Mouse (Mus musculus) liver, embryonic 11.5 days (tissue): Measurements from ENCODE around the gene Kdsr. TPM values are rescaled to one million over a fixed set of nuclear protein-coding genes. Genes with fewer than 3 reads are reported as not detected.
A peak's percentile ranks its signal among the peaks of the same experiment; 100 is the strongest.

Experiments
- ATAC-seq: fragments of 200-750 bp; cut with Nextera tagmentation; replicated peaks from 2 replicates; pipeline ENCODE4 v1.8.0; 2017; ENCODE audit warnings: moderate number of reproducible peaks, mild to moderate bottlenecking, moderate TSS enrichment, moderate library complexity; ENCODE audit not compliant: low FRiP score
- DNase-seq: peaks from one replicate; pipeline ENCODE4 v3.0.0-alpha.2; 2017; ENCODE audit warnings: low spot score
- H3K27ac ChIP-seq: fragments of 300-500 bp; sonication (generic); 2 replicates; pipeline ENCODE4 v1.5.1; 2014; ENCODE audit warnings: mild to moderate bottlenecking, low read depth, low read length, control low read depth
- H3K27me3 ChIP-seq: fragments of 300-500 bp; sonication (generic); replicated peaks from 2 replicates; pipeline ENCODE4 v1.6.1; 2014; ENCODE audit warnings: low read length, mixed read lengths; ENCODE audit not compliant: control insufficient read depth, insufficient read depth
- H3K36me3 ChIP-seq: fragments of 300-500 bp; sonication (generic); 2 replicates; pipeline ENCODE4 v1.6.1; 2014; ENCODE audit warnings: mild to moderate bottlenecking, low read length, moderate library complexity, mixed read lengths; ENCODE audit not compliant: control insufficient read depth, insufficient read depth
- H3K4me1 ChIP-seq: fragments of 300-500 bp; sonication (generic); replicated peaks from 2 replicates; pipeline ENCODE4 v1.6.1; 2014; ENCODE audit warnings: low read length, mixed read lengths; ENCODE audit not compliant: control insufficient read depth, insufficient read depth
- H3K4me2 ChIP-seq: fragments of 300-500 bp; sonication (generic); 2 replicates; pipeline ENCODE4 v1.6.1; 2014; ENCODE audit warnings: mild to moderate bottlenecking, control low read depth, moderate library complexity
- H3K4me3 ChIP-seq: fragments of 300-500 bp; sonication (generic); 2 replicates; pipeline ENCODE4 v1.5.1; 2014; ENCODE audit warnings: low read depth, low read length, control low read depth
- H3K9ac ChIP-seq: fragments of 300-500 bp; sonication (generic); 2 replicates; pipeline ENCODE4 v1.6.1; 2014; ENCODE audit warnings: low read depth, low read length, control low read depth
- H3K9me3 ChIP-seq: fragments of 300-500 bp; sonication (generic); 2 replicates; pipeline ENCODE4 v1.6.1; 2016; ENCODE audit warnings: low read length, inconsistent platforms, mixed read lengths; ENCODE audit not compliant: control insufficient read depth
- WGBS: fragments of 180-500 bp; shearing (Covaris S2); extraction: QIAGEN DNeasy Blood & Tissue Kit; methylation state at CpG from one replicate; pipeline ENCODE4 v1.1.7; 2014; 5-methylcytosine and 5-hydroxymethylcytosine counted together
- polyA plus RNA-seq: library from polyadenylated mRNA; unstranded; fragments of >200 nt; fragmentation: Nextera tagmentation; extraction: Ambion mirVana; gene quantifications from 2 replicates; pipeline ENCODE4 v1.2.1, GENCODE M21; 2014

Kdsr gene
- polyA plus RNA-seq, 1 experiment from 2014 or later, result 8.1 TPM

DNA sequence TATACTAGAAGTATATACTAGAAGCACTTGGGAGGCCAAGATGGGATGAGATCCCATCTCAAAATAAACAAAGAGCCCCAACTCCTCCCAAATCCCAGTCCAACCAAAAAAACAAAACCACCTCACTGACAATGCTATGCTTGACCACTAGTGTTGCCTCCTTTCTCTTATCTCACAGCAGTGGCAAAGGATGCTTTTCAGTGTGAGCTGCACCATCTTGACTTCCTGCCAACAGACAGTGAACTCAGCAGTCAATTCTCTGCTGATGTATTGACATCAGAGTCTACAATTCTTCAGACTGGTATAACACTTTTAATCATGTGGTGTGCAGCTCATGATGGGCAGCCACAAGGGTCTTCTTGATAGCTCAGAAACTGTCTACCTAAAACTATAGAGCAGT, 9.2 kb upstream of the Kdsr start:
- H3K27ac ChIP-seq, result no peak overlapping the region
- no peaks in the 10 kb centered on the region for H3K9me3 ChIP-seq
- H3K4me3 ChIP-seq, result no peak overlapping the region
- ATAC-seq (no peak), DNase-seq (no peak)
- H3K4me1 ChIP-seq, result no peaks in the 10 kb centered on the region
- H3K27me3 ChIP-seq, result no peaks in the 10 kb centered on the region
- H3K36me3 ChIP-seq, result peaks cover 23% of the 10 kb centered on the region
- no peak overlapping the region for H3K4me2 ChIP-seq
- no peak overlapping the region for H3K9ac ChIP-seq

GRCm38 (mm10) chr1:106765771-106766170, 6.2 kb upstream of the Kdsr start:
- no peak overlapping the region for H3K4me3 ChIP-seq
- peaks cover 18% of the 10 kb centered on the region for H3K36me3 ChIP-seq
- H3K27ac ChIP-seq, result no peak overlapping the region
- H3K9ac ChIP-seq, result no peak overlapping the region
- WGBS, result 94% methylated on average over 8 of the region's 8 CpGs
- no peaks in the 10 kb centered on the region for H3K9me3 ChIP-seq
- no peaks in the 10 kb centered on the region; the same call in 1 of the 2 replicates for H3K4me1 ChIP-seq
- DNase-seq (no peak), ATAC-seq (no peak)
- H3K4me2 ChIP-seq, result no peak overlapping the region
- no peaks in the 10 kb centered on the region for H3K27me3 ChIP-seq

DNA sequence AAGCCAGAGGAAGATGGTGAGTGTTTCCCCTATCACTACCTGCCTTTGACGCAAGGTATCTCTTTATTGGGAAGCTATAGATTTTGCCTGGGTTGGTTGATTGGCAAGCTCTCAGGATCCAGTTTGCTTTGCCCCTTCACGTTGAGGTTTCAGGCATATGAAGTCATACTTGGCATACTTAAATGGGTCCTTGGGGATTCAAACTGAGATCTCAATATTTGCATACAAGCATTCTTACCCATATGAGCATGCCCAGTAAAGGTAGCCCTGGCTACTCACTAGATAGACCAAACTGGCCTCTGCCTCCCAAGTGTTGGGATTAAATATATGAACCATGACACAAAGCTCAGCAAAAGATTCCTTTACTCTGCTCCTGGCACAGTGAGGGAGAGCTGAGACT, 5.3 kb upstream of the Kdsr start:
- DNase-seq (no peak), ATAC-seq (no peak)
- no peak overlapping the region for H3K4me3 ChIP-seq
- no peak overlapping the region for H3K27ac ChIP-seq
- no peaks in the 10 kb centered on the region; the same call in 1 of the 2 replicates for H3K4me1 ChIP-seq
- whole genome bisulfite sequencing, result 91% methylated on average over 2 of the region's 2 CpGs
- H3K36me3 ChIP-seq, result peaks cover 11% of the 10 kb centered on the region; the same call in 1 of the 2 replicates
- no peaks in the 10 kb centered on the region for H3K27me3 ChIP-seq
- no peak overlapping the region for H3K4me2 ChIP-seq
- no peaks in the 10 kb centered on the region for H3K9me3 ChIP-seq
- no peak overlapping the region for H3K9ac ChIP-seq

DNA sequence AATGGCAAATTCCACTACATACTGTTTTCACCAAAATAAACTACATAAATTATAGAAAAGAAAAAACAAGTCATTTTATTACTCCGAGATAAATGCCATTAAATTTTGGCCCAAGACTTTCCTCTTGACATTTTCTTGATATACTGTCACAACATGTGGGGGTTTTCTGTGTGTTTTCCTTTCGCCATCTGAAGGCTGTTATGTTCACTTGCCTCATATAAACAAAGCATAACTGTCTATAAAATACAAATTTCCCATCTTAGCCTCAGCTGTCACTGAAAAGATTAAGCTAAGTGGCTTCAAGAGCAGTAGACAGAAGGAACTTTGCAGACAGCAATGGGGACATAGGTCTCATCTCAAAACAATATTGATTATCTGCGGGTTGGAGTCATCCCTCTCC, 4.8 kb upstream of the Kdsr start:
- Histone ChIP-seq H3K27me3 (no peaks in the 10 kb centered on the region), H3K4me3 (no peak overlapping the region), H3K4me2 (no peak overlapping the region), H3K9ac (no peak overlapping the region), H3K4me1 (no peaks in the 10 kb centered on the region; the same call in 1 of the 2 replicates), H3K27ac (no peak overlapping the region), H3K9me3 (no peaks in the 10 kb centered on the region), H3K36me3 (peaks cover 11% of the 10 kb centered on the region; the same call in 1 of the 2 replicates)
- no peak for DNase-seq
- no peak for ATAC-seq
- 88% methylated on average over 3 of the region's 3 CpGs for WGBS

DNA sequence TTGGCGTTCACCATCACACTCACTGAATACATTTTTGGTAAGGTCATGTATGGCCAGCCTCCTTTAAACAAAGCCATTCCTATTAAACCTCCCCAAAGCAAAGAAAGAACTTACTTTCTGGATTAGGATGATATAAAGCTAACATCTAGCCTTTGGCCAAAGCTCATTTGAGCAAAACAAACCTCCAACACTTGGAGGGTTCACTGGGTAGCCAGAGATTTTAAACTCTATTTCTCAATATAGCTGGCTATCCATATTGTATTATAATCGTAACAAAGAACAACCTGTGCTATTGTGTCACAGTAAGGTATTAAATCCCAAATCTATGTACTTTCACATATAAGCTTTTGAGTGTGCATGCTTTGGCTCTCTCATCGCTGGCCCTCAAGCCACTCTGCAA, 1.2 kb upstream of the Kdsr start:
- no peaks in the 10 kb centered on the region for H3K27me3 ChIP-seq
- H3K4me2 ChIP-seq, result peak overlapping the region; percentile 99; the same call in 1 of the 2 replicates
- H3K9me3 ChIP-seq, result no peaks in the 10 kb centered on the region
- no peak overlapping the region for H3K9ac ChIP-seq
- H3K36me3 ChIP-seq, result peaks cover 4% of the 10 kb centered on the region; the same call in 1 of the 2 replicates
- H3K27ac ChIP-seq, result no peak overlapping the region
- peaks cover 13% of the 10 kb centered on the region for H3K4me1 ChIP-seq
- ATAC-seq (no peak), DNase-seq (no peak)
- WGBS, result 81% methylated on average over 3 of the region's 3 CpGs
- H3K4me3 ChIP-seq, result no peak overlapping the region

DNA sequence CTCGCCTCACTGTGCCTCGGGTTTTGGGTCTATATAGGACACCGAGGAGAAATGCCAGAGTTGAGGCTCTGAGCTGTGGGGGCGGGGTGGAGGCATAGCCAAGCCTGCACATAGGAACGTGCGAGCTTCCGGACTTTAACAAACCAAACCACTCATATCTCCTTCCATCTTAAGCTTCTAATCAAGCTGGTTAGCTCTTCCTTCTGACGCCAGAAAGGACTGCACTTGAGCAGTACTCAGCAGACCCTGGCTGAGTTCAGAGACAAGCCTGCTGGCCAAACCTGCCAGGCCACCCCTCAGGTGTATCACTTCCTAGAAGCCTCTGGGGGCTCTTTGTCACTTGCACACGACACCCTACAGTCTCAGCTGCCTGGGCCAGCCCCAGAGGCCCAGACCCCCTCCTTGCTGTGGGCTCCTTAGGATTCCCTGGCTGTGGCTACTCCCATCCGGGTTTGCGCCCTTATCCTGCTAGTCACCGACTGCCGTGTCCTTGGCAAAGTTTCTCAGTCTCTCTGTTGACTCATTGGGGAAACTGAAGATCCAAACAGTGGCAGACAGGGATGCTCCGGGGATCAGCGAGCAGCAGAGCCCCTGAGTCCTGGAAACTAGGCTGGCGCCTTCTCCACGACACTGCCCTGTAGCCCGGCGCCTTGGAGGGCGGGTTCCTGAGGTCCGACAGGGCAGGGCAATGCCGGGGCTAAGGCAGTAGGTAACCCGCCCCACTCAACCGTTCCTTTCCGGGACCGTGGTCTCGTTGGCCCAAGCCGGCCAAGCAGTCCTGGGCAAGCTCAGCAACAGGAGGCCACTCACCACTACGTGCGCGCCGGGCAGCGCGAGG, 574 bp downstream of the Kdsr start:
- peak; percentile 72 for ATAC-seq
- no peaks in the 10 kb centered on the region for H3K9me3 ChIP-seq
- H3K36me3 ChIP-seq, result no peaks in the 10 kb centered on the region
- peak overlapping the region; percentile 78 for H3K4me3 ChIP-seq
- peak overlapping the region; percentile 78 for H3K9ac ChIP-seq
- no peaks in the 10 kb centered on the region for H3K27me3 ChIP-seq
- no peak for DNase-seq
- WGBS, result 2% methylated on average over 34 of the region's 34 CpGs
- H3K4me2 ChIP-seq, result peak overlapping the region; percentile 99
- H3K27ac ChIP-seq, result peak overlapping the region; percentile 75
- peaks cover 13% of the 10 kb centered on the region for H3K4me1 ChIP-seq

DNA sequence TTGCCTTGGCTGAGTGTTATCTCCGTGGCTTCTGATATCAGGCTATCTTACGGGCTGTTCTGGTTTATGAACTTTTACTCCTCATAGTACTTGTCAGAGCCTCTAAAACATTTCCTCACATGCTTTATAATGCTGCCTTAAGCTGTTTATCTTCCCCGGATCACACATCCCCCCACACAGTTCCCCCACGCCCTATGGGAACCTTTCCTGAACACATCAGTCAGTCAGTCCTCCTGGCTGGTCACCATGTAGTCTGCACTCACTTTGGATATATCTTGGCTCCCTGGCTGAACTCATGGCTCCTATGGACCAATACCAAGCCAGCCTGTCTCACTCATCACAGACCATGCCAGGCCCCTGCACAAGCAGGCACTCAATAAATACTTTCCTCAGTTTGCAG, 2.9 kb downstream of the Kdsr start:
- H3K27me3 ChIP-seq, result no peaks in the 10 kb centered on the region
- H3K27ac ChIP-seq, result no peak overlapping the region
- WGBS, result 61% methylated on average over 4 of the region's 4 CpGs
- no peak for ATAC-seq
- H3K36me3 ChIP-seq, result no peaks in the 10 kb centered on the region
- H3K9ac ChIP-seq, result no peak overlapping the region
- H3K4me3 ChIP-seq, result no peak overlapping the region
- DNase-seq, result no peak
- H3K4me2 ChIP-seq, result no peak overlapping the region
- peaks cover 13% of the 10 kb centered on the region for H3K4me1 ChIP-seq
- H3K9me3 ChIP-seq, result no peaks in the 10 kb centered on the region

GRCm38 (mm10) chr1:106752013-106752412, 7.5 kb downstream of the Kdsr start:
- Histone ChIP-seq H3K36me3 (no peaks in the 10 kb centered on the region), H3K4me1 (peaks cover 4% of the 10 kb centered on the region; the same call in 1 of the 2 replicates), H3K9me3 (no peaks in the 10 kb centered on the region), H3K27ac (no peak overlapping the region), H3K27me3 (no peaks in the 10 kb centered on the region), H3K4me2 (no peak overlapping the region), H3K4me3 (no peak overlapping the region), H3K9ac (no peak overlapping the region)
- ATAC-seq (no peak), DNase-seq (no peak)
- WGBS, result 95% methylated on average over 5 of the region's 5 CpGs

DNA sequence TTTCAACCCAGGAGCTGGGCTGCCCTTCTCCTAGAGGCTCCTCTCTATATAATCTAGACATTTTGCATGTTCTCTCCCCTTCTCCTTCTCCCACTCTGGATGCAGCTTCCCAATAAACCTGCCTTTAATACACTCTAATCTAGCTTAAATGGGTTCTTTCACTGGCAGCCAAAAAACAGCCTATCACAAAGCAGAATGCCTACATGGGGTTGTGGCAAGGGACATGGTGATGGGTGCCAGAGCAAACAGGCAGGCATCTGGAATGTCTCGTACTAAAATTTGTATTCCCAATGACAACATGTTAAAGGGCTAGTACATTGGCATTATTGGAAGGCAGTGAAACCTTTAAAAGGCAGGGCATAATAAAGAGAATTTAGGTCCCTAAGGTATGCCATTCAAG, 8.9 kb downstream of the Kdsr start:
- H3K27ac ChIP-seq, result no peak overlapping the region
- no peak overlapping the region for H3K9ac ChIP-seq
- 93% methylated on average over 1 of the region's 1 CpGs for WGBS
- no peaks in the 10 kb centered on the region for H3K9me3 ChIP-seq
- no peaks in the 10 kb centered on the region for H3K27me3 ChIP-seq
- H3K4me2 ChIP-seq, result no peak overlapping the region
- no peak overlapping the region for H3K4me3 ChIP-seq
- no peak for DNase-seq
- H3K36me3 ChIP-seq, result 0 out of 2 replicates have a peak, but pooled peaks cover 4% of the 10 kb centered on the region
- no peaks in the 10 kb centered on the region for H3K4me1 ChIP-seq
- ATAC-seq, result no peak
